Mouse (Mus musculus): ENCODE measurements around the gene Cfap58.

Gene Cfap58

DNA sequence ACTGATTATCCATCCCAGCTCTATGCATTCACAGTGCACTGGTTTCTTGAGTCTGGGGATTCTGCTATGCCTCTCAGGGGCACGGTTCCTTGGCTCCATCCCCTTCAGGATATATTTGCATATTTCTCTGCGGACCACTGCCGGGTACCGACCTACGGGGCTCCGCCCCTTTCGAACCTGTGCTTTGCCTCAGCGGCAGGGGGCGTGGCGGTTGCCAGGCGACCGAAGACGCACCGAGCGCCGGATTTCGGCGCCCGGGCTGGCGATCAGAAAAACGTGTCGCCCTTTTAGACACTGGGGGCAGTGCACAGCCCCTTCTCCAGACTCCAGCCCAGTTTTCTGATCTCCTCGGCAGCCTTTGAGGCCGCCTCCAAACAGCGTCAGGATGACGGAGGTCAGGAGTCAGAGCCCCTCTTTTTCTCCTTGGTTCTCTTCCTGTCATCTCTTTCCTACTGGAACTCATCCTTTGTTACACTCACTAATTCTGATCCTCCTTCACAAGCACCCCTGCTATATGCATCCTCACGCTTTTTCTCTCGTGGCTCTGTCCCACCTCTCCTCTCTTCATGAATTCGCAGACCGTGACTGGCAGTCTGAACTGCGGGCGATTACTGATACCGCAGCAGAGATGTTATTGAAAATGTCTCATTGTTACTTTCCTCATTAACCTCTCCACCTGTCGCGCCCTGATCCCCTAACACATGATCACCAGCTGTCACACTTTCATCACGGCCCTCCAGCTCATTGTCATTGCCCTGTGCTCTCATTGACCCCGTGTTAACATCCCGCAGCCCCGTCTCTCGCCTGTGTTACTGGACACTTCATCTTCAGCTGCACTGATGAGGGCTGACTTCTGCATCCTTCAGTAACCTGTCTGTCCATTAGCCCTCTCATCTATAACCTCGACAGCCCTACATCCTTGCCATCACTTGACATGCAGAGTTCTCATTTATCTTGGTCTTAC is at the start of gene Cfap58:
Gene Cfap58 (plus strand): TSS at position 233 of the 964 bp plus-strand sequence.
- DNase-seq = peak; percentile 68

DNA sequence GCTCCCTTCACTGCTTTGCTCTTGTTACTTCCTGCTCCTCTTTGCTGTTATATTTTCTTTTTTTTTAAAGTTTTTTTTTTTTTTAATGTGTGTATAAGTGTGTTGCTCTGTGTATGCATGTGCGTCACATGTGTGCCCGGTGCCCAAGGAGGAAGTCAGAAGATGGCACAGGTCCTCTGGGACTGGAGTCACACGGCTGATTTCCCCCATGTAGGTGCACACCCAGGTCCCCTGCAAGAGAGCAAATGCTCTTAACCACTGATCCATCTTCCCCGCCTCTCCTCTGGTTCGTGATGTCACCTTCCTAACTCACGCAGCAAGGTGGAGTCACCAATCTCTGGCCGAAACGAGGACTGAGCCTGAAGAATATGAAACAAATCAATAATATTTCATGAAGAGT is 49.4 kb upstream of the Cfap58 start:
- DNase-seq = no peak

- DNase-seq = no peak
Observed at GRCm38 (mm10) chr19:47890489-47891130, 46.9 kb upstream of the Cfap58 start.

- DNase-seq = no peak
Observed at GRCm38 (mm10) chr19:47891562-47892312, 45.7 kb upstream of the Cfap58 start.

GRCm38 (mm10) chr19:47893092-47893491 is 44.4 kb upstream of the Cfap58 start:
- DNase-seq = no peak

GRCm38 (mm10) chr19:47898472-47899079 is 38.9 kb upstream of the Cfap58 start:
- peak; percentile 44 for DNase-seq

- DNase-seq = peak; percentile 62
Observed at GRCm38 (mm10) chr19:47900012-47900411, 37.5 kb upstream of the Cfap58 start.

DNA sequence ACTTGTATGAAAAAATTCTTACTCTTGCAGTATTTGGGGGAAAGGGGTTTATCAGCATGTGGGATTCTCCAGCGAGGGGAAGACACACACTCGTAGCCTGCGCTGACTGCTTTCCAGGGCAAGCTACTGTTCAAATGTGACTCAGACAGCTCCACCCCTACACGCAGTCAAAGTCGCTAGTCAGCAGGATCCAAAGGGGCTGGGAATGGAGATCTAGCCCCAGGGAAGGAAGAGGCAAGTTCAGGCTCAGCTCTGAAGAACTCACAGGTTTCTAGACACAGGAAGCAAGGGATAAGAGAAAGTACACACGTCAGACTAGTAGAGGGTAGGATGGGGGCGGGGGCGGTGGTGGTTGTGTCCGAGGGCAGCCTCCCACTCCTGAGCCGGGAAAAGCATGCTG is 36.9 kb upstream of the Cfap58 start:
- DNase-seq = no peak

DNA sequence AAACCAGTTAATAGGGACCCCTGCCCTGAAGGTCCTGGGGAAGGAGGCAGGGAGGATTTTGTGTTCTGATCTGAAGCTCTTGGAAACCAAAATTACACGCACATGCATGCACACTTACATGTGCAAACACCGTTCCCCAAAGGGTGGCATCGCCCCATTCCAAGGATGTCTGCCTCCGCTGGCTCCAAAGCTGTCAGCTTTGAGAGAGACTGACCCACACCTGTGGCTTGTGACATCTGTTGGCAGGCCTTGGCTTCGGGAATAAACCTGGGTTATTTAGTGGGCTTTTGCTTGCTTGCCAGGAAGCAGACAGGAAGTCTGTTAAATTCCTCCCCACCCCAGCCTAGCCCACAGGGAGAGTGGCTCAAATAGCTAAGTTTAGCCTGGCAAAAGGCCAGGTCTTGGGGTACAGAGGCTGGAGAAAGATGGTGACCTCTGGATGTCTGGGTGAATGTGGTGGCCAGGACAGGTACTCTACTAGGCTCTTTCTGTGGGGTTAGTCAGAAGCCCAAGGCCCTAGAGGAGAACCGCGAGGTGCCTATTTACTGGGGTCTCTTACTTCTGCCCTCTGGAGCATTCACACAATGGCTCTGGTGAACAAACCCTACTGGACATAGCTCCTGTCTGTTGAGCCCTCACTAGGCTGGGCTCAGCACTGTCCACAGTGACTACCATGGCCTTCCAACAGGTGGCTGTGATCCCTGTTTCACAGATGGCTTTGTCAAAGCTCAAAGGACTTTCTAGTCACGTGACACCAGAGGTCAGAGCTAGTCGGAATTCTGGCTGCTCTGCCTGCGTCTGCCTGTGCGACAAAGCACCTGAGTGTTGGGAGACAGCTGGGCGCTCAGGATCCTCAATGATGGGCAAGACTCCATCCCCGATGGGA is 34.9 kb upstream of the Cfap58 start:
- no peak for DNase-seq

GRCm38 (mm10) chr19:47903679-47904078 is 33.8 kb upstream of the Cfap58 start:
- no peak for DNase-seq

GRCm38 (mm10) chr19:47905081-47905480 is 32.4 kb upstream of the Cfap58 start:
- DNase-seq = no peak

DNA sequence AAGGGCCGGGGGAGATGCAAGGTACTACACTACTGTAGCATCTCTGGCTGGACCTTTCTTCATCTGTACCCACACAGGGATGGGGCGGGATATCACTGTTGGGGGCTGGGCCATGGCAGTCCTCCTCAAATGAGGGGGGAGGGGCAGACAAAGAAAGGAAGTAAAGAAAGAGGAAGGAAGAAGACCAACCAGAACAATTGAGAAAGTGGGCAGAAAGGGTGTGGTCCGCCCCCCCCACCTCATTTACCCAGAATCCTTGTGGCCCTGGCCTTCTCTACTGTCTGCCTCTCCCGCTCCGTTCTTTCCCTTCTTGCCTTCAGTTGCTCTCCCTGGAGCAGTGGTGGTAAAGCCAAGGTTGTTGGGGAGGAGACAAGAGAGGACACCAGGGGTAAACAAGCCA is 31.9 kb upstream of the Cfap58 start:
- DNase-seq = no peak

DNA sequence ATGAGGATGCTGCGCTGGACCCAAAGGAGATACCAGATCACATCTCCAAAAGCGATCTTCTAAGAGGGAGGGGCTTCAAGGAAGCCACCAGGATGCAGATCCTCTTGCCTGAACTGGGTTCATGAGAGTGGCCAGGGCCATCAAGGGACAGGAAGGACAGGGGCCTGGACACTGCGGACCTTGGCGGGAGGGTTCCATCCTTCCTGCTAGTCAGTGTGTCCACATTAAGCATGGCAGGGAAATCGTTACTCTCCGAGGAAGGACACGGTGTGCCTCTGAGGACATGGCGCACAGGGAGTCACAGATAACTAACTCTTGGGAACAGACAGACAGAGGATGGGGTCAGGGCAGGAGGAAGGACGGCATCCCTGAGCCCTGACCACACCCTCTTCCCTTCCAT is 29.9 kb upstream of the Cfap58 start:
- DNase-seq = no peak

GRCm38 (mm10) chr19:47908961-47909371 is 28.5 kb upstream of the Cfap58 start:
- no peak for DNase-seq

DNA sequence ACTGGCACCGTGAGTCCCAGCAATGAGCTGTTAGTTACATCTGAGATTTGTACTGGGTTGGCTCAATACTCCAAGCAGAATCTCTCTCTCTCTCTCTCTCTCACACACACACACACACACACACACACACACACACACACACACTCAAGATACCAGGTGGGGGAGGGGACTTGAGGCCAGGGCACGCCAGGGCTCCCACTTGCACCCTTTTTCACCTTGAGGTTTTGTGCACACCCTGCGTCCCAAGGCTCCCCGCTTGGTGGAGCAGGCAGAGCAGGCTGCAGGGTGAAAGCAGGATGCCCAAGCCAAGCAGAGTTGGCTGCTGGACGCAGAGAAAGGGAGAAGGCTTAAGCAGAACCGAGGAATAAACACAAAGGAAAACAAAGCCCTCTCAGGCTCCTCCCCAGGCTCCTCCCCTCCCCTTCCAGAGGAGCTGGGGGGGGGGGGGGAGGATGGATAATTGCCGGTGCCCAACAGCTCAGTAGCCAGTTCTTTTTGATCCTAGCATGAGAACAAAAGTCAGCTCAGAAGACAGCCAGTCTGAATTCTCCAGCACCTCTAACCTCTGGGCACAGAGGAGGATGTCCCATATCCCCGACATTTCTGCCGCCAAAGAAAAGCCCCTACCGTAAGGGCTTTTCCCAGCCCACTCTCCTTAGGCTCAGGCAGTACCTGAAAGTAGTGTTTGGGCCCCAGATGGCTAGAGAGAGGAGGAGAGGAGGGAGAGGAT is 27.9 kb upstream of the Cfap58 start:
- DNase-seq = no peak

DNA sequence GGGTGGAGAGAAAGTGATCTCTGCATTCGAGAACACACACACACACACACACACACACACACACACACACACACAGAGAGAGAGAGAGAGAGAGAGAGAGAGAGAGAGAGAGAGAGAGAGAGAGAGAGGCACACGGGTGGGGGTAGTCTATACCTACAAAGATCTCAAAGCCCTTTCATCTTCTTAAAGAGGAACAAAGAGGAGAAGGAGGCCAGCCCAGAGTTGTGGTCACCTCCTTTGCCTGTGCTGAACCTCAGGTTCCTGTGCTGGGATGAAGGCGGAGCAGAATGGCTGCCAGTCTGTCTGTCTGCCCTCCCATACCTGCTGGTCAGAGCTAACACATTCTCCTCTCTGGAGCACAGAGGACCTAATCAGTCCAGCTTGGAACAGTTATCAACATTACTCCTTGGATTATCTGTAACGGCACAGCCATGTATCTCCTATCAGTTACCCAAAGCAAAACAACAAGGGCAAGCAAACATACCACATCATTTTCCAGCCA is 27.3 kb upstream of the Cfap58 start:
- DNase-seq = no peak

- no peak for DNase-seq
Observed at GRCm38 (mm10) chr19:47910751-47911150, 26.7 kb upstream of the Cfap58 start.

- no peak for DNase-seq
Observed at GRCm38 (mm10) chr19:47913344-47913743, 24.1 kb upstream of the Cfap58 start.

DNA sequence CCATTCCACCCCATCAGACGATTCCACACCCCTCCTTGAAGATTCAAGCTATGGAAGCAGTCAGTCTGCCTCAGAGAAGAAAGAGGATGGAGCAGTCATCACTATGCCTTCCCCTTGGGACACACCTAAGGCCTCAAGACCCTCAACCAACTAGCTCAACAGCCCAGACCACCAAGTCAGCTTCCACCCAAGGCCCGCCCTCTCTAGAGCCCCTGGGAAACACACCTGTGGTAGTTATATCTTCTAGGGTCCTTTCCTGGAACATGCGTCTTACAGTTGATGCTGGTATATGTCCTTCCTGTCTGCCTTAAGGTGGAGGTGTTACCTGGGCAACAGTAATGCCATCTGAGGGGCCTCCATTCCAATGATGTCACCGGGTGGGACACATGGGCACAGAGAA is 23.3 kb upstream of the Cfap58 start:
- no peak for DNase-seq

GRCm38 (mm10) chr19:47915251-47915650 is 22.2 kb upstream of the Cfap58 start:
- no peak for DNase-seq

DNA sequence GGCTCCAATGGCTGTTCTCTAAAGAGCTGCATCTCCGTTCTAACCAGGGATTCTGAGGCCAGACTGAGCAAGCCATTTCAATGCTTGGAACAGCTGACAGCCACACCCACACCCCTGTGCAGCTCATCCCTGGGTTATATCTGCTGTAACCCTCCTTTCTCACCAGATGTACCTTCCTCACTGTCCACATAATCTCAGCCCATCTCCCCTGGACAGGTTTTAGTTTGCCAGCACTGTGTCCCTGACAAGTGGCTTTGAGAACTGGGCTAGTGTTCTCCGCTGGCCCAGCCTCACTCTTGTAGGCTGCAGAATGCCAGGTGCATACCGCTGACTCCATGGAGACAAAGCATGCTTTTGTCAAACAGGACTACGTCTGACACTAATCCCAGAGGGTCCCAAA is 20.1 kb upstream of the Cfap58 start:
- no peak for DNase-seq
